Mouse (Mus musculus) hindbrain, embryonic 13.5 days (tissue): ENCODE measurements around the gene Tmem256. TPM values are rescaled to one million over a fixed set of nuclear protein-coding genes. Genes with fewer than 3 reads are reported as not detected.
"Not testable (repeated sequence)": the region's sequence is repeated elsewhere in the genome, so short reads cannot be mapped to it uniquely, and the experiment has no call there.

Experiments
- ATAC-seq: fragments of 200-750 bp; cut with Nextera tagmentation; 2 replicates; pipeline ENCODE4 v1.8.0; 2017; ENCODE audit warnings: moderate TSS enrichment; ENCODE audit not compliant: low FRiP score
- H3K27ac ChIP-seq: fragments of 300-500 bp; sonication (generic); 2 replicates; pipeline ENCODE4 v1.5.1; 2015; ENCODE audit warnings: inconsistent platforms, mild to moderate bottlenecking, moderate library complexity
- H3K27me3 ChIP-seq: fragments of 300-500 bp; sonication (generic); 2 replicates; pipeline ENCODE4 v1.6.1; 2015; ENCODE audit warnings: mild to moderate bottlenecking, inconsistent platforms
- H3K36me3 ChIP-seq: fragments of 300-500 bp; sonication (generic); 2 replicates; pipeline ENCODE4 v1.6.1; 2015; ENCODE audit warnings: mild to moderate bottlenecking, inconsistent platforms
- H3K4me1 ChIP-seq: fragments of 300-500 bp; sonication (generic); replicated peaks from 2 replicates; pipeline ENCODE4 v1.6.1; 2015; ENCODE audit warnings: inconsistent platforms
- H3K4me2 ChIP-seq: fragments of 300-500 bp; sonication (generic); 2 replicates; pipeline ENCODE4 v1.6.1; 2015; ENCODE audit warnings: inconsistent platforms, mild to moderate bottlenecking, moderate library complexity
- H3K4me3 ChIP-seq: fragments of 300-500 bp; sonication (generic); 2 replicates; pipeline ENCODE4 v1.5.1; 2015; ENCODE audit warnings: mild to moderate bottlenecking, inconsistent platforms
- H3K9ac ChIP-seq: fragments of 300-500 bp; sonication (generic); 2 replicates; pipeline ENCODE4 v1.6.1; 2015; ENCODE audit warnings: mild to moderate bottlenecking, inconsistent platforms
- H3K9me3 ChIP-seq: fragments of 300-500 bp; sonication (generic); 2 replicates; pipeline ENCODE4 v1.6.1; 2016; ENCODE audit warnings: inconsistent platforms
- WGBS: fragments of 180-500 bp; shearing (Covaris S2); methylation state at CpG from one replicate; pipeline ENCODE4 v1.1.7; 2015; 5-methylcytosine and 5-hydroxymethylcytosine counted together
- polyA plus RNA-seq: library from polyadenylated mRNA; unstranded; fragments of >200 nt; fragmentation: Nextera tagmentation; extraction: Ambion mirVana; gene quantifications from 2 replicates; pipeline ENCODE4 v1.2.1, GENCODE M21; 2015

The Tmem256 gene
- polyA plus RNA-seq, 1 experiment from 2014 or later, result 374 TPM

GRCm38 (mm10) chr11:69846738-69847688 lies 8.7 kb downstream of the Tmem256 start:
- peak overlapping the region; percentile 90 for H3K9ac ChIP-seq
- no peaks in the 10 kb centered on the region for H3K9me3 ChIP-seq
- peak; percentile 52 for ATAC-seq
- H3K36me3 ChIP-seq, result peaks cover 40% of the 10 kb centered on the region
- H3K27ac ChIP-seq, result peak overlapping the region; percentile 98
- peak overlapping the region; percentile 92 for H3K4me2 ChIP-seq
- H3K4me1 ChIP-seq, result peaks cover 45% of the 10 kb centered on the region
- no peaks in the 10 kb centered on the region for H3K27me3 ChIP-seq
- 13% methylated on average over 37 of the region's 37 CpGs for WGBS
- H3K4me3 ChIP-seq, result peak overlapping the region; percentile 74

- peaks cover 49% of the 10 kb centered on the region for H3K36me3 ChIP-seq
- H3K4me2 ChIP-seq, result peak overlapping the region; percentile 92
- peaks cover 45% of the 10 kb centered on the region for H3K4me1 ChIP-seq
- peak overlapping the region; percentile 98; the same call in 1 of the 2 replicates for H3K27ac ChIP-seq
- WGBS, result 96% methylated on average over 6 of the region's 6 CpGs
- H3K4me3 ChIP-seq, result peak overlapping the region; percentile 74
- H3K27me3 ChIP-seq, result no peaks in the 10 kb centered on the region
- peak overlapping the region; percentile 90 for H3K9ac ChIP-seq
- no peak for ATAC-seq
- H3K9me3 ChIP-seq, result no peaks in the 10 kb centered on the region
Observed at GRCm38 (mm10) chr11:69848021-69848420, 9.7 kb downstream of the Tmem256 start.

GRCm38 (mm10) chr11:69849128-69849527 lies 10.8 kb downstream of the Tmem256 start:
- Histone ChIP-seq H3K4me3 (no peak overlapping the region), H3K27ac (no peak overlapping the region; the same call in 1 of the 2 replicates)
- ATAC-seq, result no peak

DNA sequence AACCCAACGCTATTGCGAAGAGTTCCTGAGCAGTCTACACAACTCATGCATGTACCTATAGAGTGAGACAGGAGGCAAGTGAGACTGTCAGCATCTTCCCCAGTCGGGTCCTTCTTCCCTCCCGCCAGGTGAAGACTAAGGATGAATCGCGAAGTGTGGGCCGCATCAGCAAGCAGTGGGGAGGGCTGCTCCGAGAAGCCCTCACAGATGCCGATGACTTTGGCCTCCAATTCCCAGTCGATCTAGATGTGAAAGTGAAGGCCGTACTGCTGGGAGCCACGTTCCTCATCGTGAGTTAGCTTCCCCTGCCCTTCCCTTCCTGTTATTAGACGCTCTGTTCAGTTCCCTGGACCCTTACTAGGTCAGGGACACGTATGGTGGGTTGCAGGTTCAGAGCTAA lies 11.6 kb downstream of the Tmem256 start:
- no peaks in the 10 kb centered on the region for H3K9me3 ChIP-seq
- WGBS, result 95% methylated on average over 15 of the region's 15 CpGs

More at GRCm38 (mm10) chr11:69849128-69849527, 10.8 kb downstream of the Tmem256 start:
- H3K9ac ChIP-seq, result no peak overlapping the region
- peaks cover 49% of the 10 kb centered on the region for H3K36me3 ChIP-seq
- no peaks in the 10 kb centered on the region for H3K27me3 ChIP-seq
- WGBS, result 91% methylated on average over 9 of the region's 9 CpGs
- no peak overlapping the region for H3K4me2 ChIP-seq
- no peaks in the 10 kb centered on the region for H3K9me3 ChIP-seq
- H3K4me1 ChIP-seq, result peaks cover 45% of the 10 kb centered on the region

GRCm38 (mm10) chr11:69850754-69851153 lies 12.4 kb downstream of the Tmem256 start:
- H3K9ac ChIP-seq, result no peak overlapping the region
- peaks cover 43% of the 10 kb centered on the region for H3K4me1 ChIP-seq
- no peak for ATAC-seq
- H3K9me3 ChIP-seq, result no peaks in the 10 kb centered on the region
- H3K4me2 ChIP-seq, result no peak overlapping the region
- no peaks in the 10 kb centered on the region for H3K27me3 ChIP-seq
- peaks cover 49% of the 10 kb centered on the region for H3K36me3 ChIP-seq
- 79% methylated on average over 8 of the region's 8 CpGs for WGBS
- no peak overlapping the region for H3K27ac ChIP-seq
- no peak overlapping the region for H3K4me3 ChIP-seq

More for the DNA sequence above, 11.6 kb downstream of the Tmem256 start:
- no peak for ATAC-seq
- no peak overlapping the region for H3K4me3 ChIP-seq
- H3K9ac ChIP-seq, result no peak overlapping the region
- peaks cover 45% of the 10 kb centered on the region for H3K4me1 ChIP-seq
- no peaks in the 10 kb centered on the region for H3K27me3 ChIP-seq
- H3K4me2 ChIP-seq, result no peak overlapping the region
- no peak overlapping the region for H3K27ac ChIP-seq
- peaks cover 49% of the 10 kb centered on the region for H3K36me3 ChIP-seq

- H3K27me3 ChIP-seq, result peaks cover 26% of the 10 kb centered on the region
- no peak for ATAC-seq
- no peaks in the 10 kb centered on the region for H3K9me3 ChIP-seq
- no peak overlapping the region for H3K27ac ChIP-seq
- 78% methylated on average over 7 of the region's 7 CpGs for whole genome bisulfite sequencing
- H3K4me1 ChIP-seq, result peaks cover 18% of the 10 kb centered on the region
- peaks cover 39% of the 10 kb centered on the region for H3K36me3 ChIP-seq
- no peak overlapping the region for H3K4me3 ChIP-seq
- H3K9ac ChIP-seq, result no peak overlapping the region
- no peak overlapping the region for H3K4me2 ChIP-seq
Observed at GRCm38 (mm10) chr11:69853994-69854393, 15.7 kb downstream of the Tmem256 start.

DNA sequence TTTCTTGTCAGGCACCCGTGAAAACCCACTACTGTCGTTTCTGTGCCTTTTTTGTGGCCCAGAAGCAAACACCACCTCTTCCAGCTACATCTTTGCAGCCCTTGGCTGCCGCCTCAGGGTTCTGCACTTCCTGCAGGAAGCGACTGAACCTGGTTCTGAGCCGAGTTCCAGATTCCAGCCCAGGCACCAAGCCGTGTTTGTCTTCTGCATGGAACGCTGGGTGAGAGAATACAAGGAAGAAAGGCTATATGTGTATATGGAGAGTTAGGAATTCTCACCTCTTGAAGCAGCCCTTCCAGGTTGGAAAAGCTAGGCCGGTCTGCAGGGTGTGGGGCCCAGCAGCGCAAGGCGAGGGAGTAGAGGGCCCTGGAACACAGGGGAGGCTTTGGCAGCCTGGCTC lies 16.4 kb downstream of the Tmem256 start:
- peaks cover 32% of the 10 kb centered on the region for H3K27me3 ChIP-seq
- no peak overlapping the region; the same call in 1 of the 2 replicates for H3K27ac ChIP-seq
- no peaks in the 10 kb centered on the region for H3K9me3 ChIP-seq
- peaks cover 14% of the 10 kb centered on the region for H3K4me1 ChIP-seq
- 88% methylated on average over 10 of the region's 10 CpGs for WGBS
- no peak overlapping the region for H3K4me3 ChIP-seq
- no peak overlapping the region for H3K9ac ChIP-seq
- no peak for ATAC-seq
- no peak overlapping the region for H3K4me2 ChIP-seq
- peaks cover 32% of the 10 kb centered on the region for H3K36me3 ChIP-seq

- H3K4me2 ChIP-seq, result no peak overlapping the region
- H3K4me1 ChIP-seq, result peaks cover 7% of the 10 kb centered on the region
- no peaks in the 10 kb centered on the region for H3K9me3 ChIP-seq
- WGBS, result 17% methylated on average over 16 of the region's 16 CpGs
- no peak overlapping the region for H3K4me3 ChIP-seq
- no peak overlapping the region for H3K27ac ChIP-seq
- no peak overlapping the region for H3K9ac ChIP-seq
- H3K27me3 ChIP-seq, result peaks cover 35% of the 10 kb centered on the region
- ATAC-seq, result no peak
- peaks cover 25% of the 10 kb centered on the region for H3K36me3 ChIP-seq
Observed at GRCm38 (mm10) chr11:69855347-69855746, 17.0 kb downstream of the Tmem256 start.

- Histone ChIP-seq H3K9me3 (no peaks in the 10 kb centered on the region), H3K9ac (no peak within 1 kb of the TSS), H3K27ac (no peak within 1 kb of the TSS), H3K36me3 (no peaks in the 10 kb centered on the region), H3K4me2 (no peak within 1 kb of the TSS), H3K4me1 (peaks cover 6% of the 10 kb centered on the region; the same call in 1 of the 2 replicates), H3K4me3 (no peak within 1 kb of the TSS), H3K27me3 (peaks cover 35% of the 10 kb centered on the region)
- no peak for ATAC-seq
- WGBS, result 23% methylated on average over 30 of the region's 30 CpGs
Observed at GRCm38 (mm10) chr11:69858113-69858998, 20.0 kb downstream of the Tmem256 start, which contains the start of gene Tnk1. Tnk1 (minus strand) TSS chr11:69858730.

DNA sequence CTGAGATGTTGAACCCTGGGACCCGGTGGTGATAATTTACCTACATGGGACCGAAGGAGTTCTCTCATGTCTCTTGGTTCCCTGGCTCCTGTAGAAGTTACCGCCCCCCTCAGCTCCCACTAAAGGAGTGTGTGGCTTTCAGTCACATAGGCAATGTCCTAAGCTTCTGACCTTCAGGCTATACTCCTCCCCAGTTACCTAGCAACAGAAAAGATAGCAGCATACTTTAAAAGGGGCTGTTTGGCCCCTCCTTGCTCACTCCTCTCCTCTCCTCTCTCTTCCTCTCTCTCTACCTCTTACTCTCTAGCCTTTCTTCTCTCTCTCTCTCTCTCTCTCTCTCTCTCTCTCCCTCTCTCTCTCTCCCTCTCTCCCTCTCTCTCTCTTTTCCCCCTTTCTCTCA lies 25.4 kb downstream of the Tmem256 start:
- not testable (repeated sequence) for H3K27ac ChIP-seq, H3K36me3 ChIP-seq, H3K9ac ChIP-seq, H3K9me3 ChIP-seq, H3K4me2 ChIP-seq, ATAC-seq, H3K4me3 ChIP-seq, H3K4me1 ChIP-seq
- peaks cover 12% of the 10 kb centered on the region for H3K27me3 ChIP-seq
- 83% methylated on average over 3 of the region's 3 CpGs for WGBS

DNA sequence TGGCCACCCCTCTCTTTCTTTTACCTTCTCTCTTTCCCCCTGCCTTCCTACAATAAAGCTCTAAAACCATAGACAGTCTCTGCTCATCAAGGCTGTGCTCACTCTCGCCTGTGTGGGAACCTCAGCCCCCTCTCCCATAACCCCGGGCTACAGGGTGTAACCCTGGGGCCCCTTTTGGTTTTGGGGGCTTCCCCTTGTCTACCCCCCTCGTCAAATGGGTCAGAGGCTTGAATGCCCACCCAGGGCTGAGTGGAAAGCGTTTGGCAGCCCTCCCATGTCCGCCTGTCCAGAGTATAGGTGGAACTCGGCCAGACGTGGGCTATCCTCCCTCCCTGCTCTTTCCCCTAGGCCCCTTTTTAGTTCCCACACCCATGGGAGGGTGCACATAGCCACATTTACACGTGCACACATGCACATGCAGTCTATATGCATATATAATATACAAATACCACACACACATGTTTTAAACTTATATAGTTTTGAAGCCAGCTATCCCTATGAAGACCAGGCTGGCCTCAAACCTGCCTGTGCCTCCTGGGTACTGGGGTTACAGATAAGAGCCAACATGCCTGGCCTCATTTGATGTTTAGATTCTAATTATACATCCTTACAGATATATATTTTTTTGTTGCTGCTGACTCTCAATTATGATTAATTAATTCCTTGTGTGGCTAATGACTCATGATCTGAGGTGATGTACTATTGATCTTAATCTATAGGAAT lies 26.0 kb downstream of the Tmem256 start:
- no peaks in the 10 kb centered on the region for H3K36me3 ChIP-seq
- no peak overlapping the region for H3K27ac ChIP-seq
- no peaks in the 10 kb centered on the region for H3K4me1 ChIP-seq
- H3K9ac ChIP-seq, result no peak overlapping the region
- no peak overlapping the region for H3K4me3 ChIP-seq
- ATAC-seq, result no peak
- no peaks in the 10 kb centered on the region for H3K9me3 ChIP-seq
- H3K4me2 ChIP-seq, result no peak overlapping the region
- peaks cover 6% of the 10 kb centered on the region for H3K27me3 ChIP-seq
- WGBS, result 56% methylated on average over 8 of the region's 8 CpGs
